Mouse (Mus musculus): Measurements from ENCODE around the gene Saysd1. TPM values are rescaled to one million over a fixed set of nuclear protein-coding genes. Genes with fewer than 3 reads are reported as not detected.

Gene Saysd1
- total and polyA plus RNA-seq, 3 experiments, result 5.3 to 6.6 (median 5.9) TPM

- Histone ChIP-seq H3K4me3 (replicated peaks in 1 of 3; ENCODE audit: low read depth in 2 of 3, low read length in 2 of 3, poor library complexity in 1 of 3) (no peak overlapping the region), H3K36me3 (replicated peaks in 1 of 2; ENCODE audit: control insufficient read depth in 1 of 2, insufficient read depth in 1 of 2, low read length in 1 of 2) (no peaks in the 10 kb centered on the region), H3K4me2 (ENCODE audit: insufficient read depth, low read depth, poor library complexity, severe bottlenecking) (no peak overlapping the region), H3K79me2 (replicated peaks; ENCODE audit: control insufficient read depth, extremely low read depth, insufficient read depth, poor library complexity, severe bottlenecking) (peaks cover 26% of the 10 kb centered on the region), H3K27me3 (replicated peaks) (peaks cover 1% of the 10 kb centered on the region), H3K9ac (ENCODE audit: insufficient read depth, low read depth) (no peak overlapping the region), H3K9me3 (replicated peaks; ENCODE audit: low read length) (no peaks in the 10 kb centered on the region), H3K27ac (ENCODE audit: insufficient read depth, low read depth) (no peak overlapping the region), H3K4me1 (ENCODE audit: control insufficient read depth in 1 of 2, insufficient read depth in 2 of 2) (peaks cover 0 to 9% of the 10 kb centered on the region in 2 experiments; a peak in 2 of 4 replicates)
- dilution Hi-C loops (cut with MboI; ENCODE audit: extremely low pct_ligation_motif_present, extremely low pct_unique_long_range_greater_than_20kb, low sequenced_read_pairs) (no loop called here), in situ Hi-C loops (cut with MboI; ENCODE audit: low pct_ligation_motif_present, low pct_unique_long_range_greater_than_20kb, low sequenced_read_pairs) (no loop called here)
- no peak for DNase-seq (ENCODE audit: extremely low read depth)
- TF ChIP-seq USF2 (conservative IDR thresholded peaks at IDR 0.05; ENCODE audit: low read depth, low read length) (no peak), MAZ (IDR thresholded peaks at IDR 0.05; ENCODE audit: low read depth, low read length) (no peak), POLR2AphosphoS2 (IDR thresholded peaks at IDR 0.05; ENCODE audit: low read depth, low read length) (no peak), CHD2 (IDR thresholded peaks at IDR 0.05; ENCODE audit: low read length) (no peak), MAFK (IDR thresholded peaks at IDR 0.05; ENCODE audit: insufficient replicate concordance, low read length) (no peak), GABPA (IDR thresholded peaks at IDR 0.05; ENCODE audit: insufficient replicate concordance, low read depth, low read length) (no peak), HCFC1 (IDR thresholded peaks at IDR 0.05; ENCODE audit: low read depth, low read length) (no peak), MYC (IDR thresholded peaks at IDR 0.05; ENCODE audit: low read depth, low read length) (no peak), CTCF (conservative IDR thresholded peaks at IDR 0.05 in 1 of 2, IDR thresholded peaks at IDR 0.05 in 1 of 2; ENCODE audit: low read depth in 2 of 2, low read length in 2 of 2) (no peak), IRF4 (IDR thresholded peaks at IDR 0.05; ENCODE audit: low read depth, low read length) (no peak), NRF1 (IDR thresholded peaks at IDR 0.05; ENCODE audit: low read depth, low read length) (no peak), ZNF384 (IDR thresholded peaks at IDR 0.05; ENCODE audit: low read depth, low read length) (no peak), CHD1 (IDR thresholded peaks at IDR 0.05; ENCODE audit: low read depth, low read length) (no peak), POLR2A (IDR thresholded peaks at IDR 0.05; ENCODE audit: low read depth, low read length) (no peak), MEF2A (IDR thresholded peaks at IDR 0.05; ENCODE audit: borderline replicate concordance, low read depth, low read length) (no peak), TCF12 (IDR thresholded peaks at IDR 0.05; ENCODE audit: low read depth, low read length) (no peak)
Observed at GRCm38 (mm10) chr14:20183701-20184100, 45.4 kb upstream of the Saysd1 start.

- H3K9ac ChIP-seq (ENCODE audit: insufficient read depth, low read depth), result no peak overlapping the region
- no peaks in the 10 kb centered on the region for H3K9me3 ChIP-seq (replicated peaks; ENCODE audit: low read length)
- dilution Hi-C loops (cut with MboI; ENCODE audit: extremely low pct_ligation_motif_present, extremely low pct_unique_long_range_greater_than_20kb, low sequenced_read_pairs), result no loop called here
- TF ChIP-seq TBP (conservative IDR thresholded peaks at IDR 0.05; ENCODE audit: low read depth, low read length) (no peak), MAX (IDR thresholded peaks at IDR 0.05; ENCODE audit: low read length) (no peak), HCFC1 (IDR thresholded peaks at IDR 0.05; ENCODE audit: low read depth, low read length) (no peak), USF2 (conservative IDR thresholded peaks at IDR 0.05; ENCODE audit: low read depth, low read length) (no peak), KAT2A (IDR thresholded peaks at IDR 0.05; ENCODE audit: insufficient replicate concordance, low read length) (no peak), RCOR1 (conservative IDR thresholded peaks at IDR 0.05; ENCODE audit: low read depth, low read length) (no peak), SIN3A (IDR thresholded peaks at IDR 0.05; ENCODE audit: low read length) (no peak), ZNF384 (IDR thresholded peaks at IDR 0.05; ENCODE audit: low read depth, low read length) (no peak), ETS1 (conservative IDR thresholded peaks at IDR 0.05; ENCODE audit: low read depth, low read length) (no peak), MEF2A (IDR thresholded peaks at IDR 0.05; ENCODE audit: borderline replicate concordance, low read depth, low read length) (no peak), MXI1 (IDR thresholded peaks at IDR 0.05; ENCODE audit: low read depth, low read length) (no peak), ZMIZ1 (IDR thresholded peaks at IDR 0.05; ENCODE audit: low read depth, low read length) (no peak), USF1 (IDR thresholded peaks at IDR 0.05; ENCODE audit: low read depth, low read length) (no peak), CHD2 (IDR thresholded peaks at IDR 0.05; ENCODE audit: low read length) (no peak), TCF12 (IDR thresholded peaks at IDR 0.05; ENCODE audit: low read depth, low read length) (no peak)
- peaks cover 0 to 20% of the 10 kb centered on the region in 2 experiments; a peak in 2 of 4 replicates for H3K4me1 ChIP-seq (ENCODE audit: control insufficient read depth in 1 of 2, insufficient read depth in 2 of 2)
- in situ Hi-C loops (cut with MboI; ENCODE audit: low pct_ligation_motif_present, low pct_unique_long_range_greater_than_20kb, low sequenced_read_pairs), result no loop called here
- no peak overlapping the region for H3K4me2 ChIP-seq (ENCODE audit: insufficient read depth, low read depth, poor library complexity, severe bottlenecking)
- H3K27me3 ChIP-seq (replicated peaks), result peaks cover 1% of the 10 kb centered on the region
- H3K79me2 ChIP-seq (replicated peaks; ENCODE audit: control insufficient read depth, extremely low read depth, insufficient read depth, poor library complexity, severe bottlenecking), result peaks cover 37% of the 10 kb centered on the region
- DNase-seq (ENCODE audit: extremely low read depth), result no peak
- no peak overlapping the region for H3K4me3 ChIP-seq (replicated peaks in 1 of 3; ENCODE audit: low read depth in 2 of 3, low read length in 2 of 3, poor library complexity in 1 of 3)
- H3K36me3 ChIP-seq (replicated peaks in 1 of 2; ENCODE audit: control insufficient read depth in 1 of 2, insufficient read depth in 1 of 2, low read length in 1 of 2), result no peaks in the 10 kb centered on the region
- no peak overlapping the region for H3K27ac ChIP-seq (ENCODE audit: insufficient read depth, low read depth)
Observed at GRCm38 (mm10) chr14:20182596-20182995, 44.3 kb upstream of the Saysd1 start.

All from CH12.LX (cell line).